8 mouse cellular contexts compared by ENCODE assay signal in the genomic region with DNA sequence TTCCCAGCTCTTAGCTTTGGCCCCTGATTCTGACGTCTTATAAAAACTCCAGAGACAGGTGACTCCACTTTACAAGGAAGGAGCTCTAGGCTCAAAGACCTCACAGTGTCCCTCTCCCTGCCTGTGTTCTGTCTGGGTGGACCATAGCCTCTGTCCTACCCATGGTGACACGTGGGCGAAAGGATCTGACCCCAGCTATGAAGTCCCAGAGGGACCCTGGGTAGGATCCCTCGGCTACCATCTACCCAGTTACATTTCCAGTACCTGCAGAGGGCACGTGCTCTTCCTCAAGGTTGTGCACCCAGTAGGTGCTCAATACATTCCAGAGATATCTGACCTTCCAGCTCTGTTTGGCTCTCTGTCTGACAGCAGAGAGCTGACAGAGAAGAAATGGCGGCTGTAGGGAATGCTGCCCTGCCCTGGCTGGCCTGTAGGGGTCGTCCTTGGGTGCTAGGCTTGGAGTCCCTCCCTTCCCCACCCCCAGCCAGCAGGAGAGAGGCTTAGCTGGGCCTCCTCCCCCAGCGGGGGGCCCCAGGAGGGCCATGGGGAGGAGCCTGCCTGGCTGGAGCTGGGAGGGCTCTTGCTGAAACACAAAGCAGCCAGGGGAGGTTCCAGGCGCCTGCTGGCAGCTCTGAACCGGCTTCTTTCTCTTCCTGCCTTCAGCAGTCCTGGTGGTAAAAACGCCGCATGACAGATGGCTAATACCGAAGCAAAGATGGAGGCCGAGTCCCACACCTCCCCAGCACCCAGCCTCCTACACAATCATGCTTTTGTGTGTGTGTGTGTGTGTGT. TPM values are rescaled to one million over a fixed set of nuclear protein-coding genes. Genes with fewer than 3 reads are reported as not detected.
A peak's percentile ranks its signal among the peaks of the same experiment; 100 is the strongest.
DNase-seq lines count a peak whose midpoint lies in the region; ATAC-seq lines count a peak whose summit lies in the region.

No protein-coding gene starts in this region.

- no peak overlapping the region for H3K9ac ChIP-seq in intestine, embryonic 14.5 days (ENCODE audit: low read length)

- 20% methylated on average over 14 of the region's 14 CpGs for WGBS in intestine, embryonic 14.5 days
- WGBS in midbrain, embryonic 10.5 days, result 19% methylated on average over 14 of the region's 14 CpGs

- no peaks in the 10 kb centered on the region for H3K9me3 ChIP-seq in intestine, embryonic 14.5 days (ENCODE audit: control insufficient read depth, low read length)
- no peaks in the 10 kb centered on the region for H3K9me3 ChIP-seq in midbrain, embryonic 10.5 days (replicated peaks)

- intact Hi-C loops in left cerebral cortex, postnatal 25 days (cut with DNase I), result no loop called here

- H3K4me3 ChIP-seq in intestine, embryonic 14.5 days (ENCODE audit: low read depth, low read length), result peak overlapping the region; percentile 11; the same call in 1 of the 2 replicates
- peak overlapping the region; percentile 35 for H3K4me3 ChIP-seq in midbrain, embryonic 10.5 days

- H3K4me2 ChIP-seq in intestine, embryonic 14.5 days (ENCODE audit: low read length), result peak overlapping the region; percentile 45

- peak overlapping the region; percentile 71 for H3K27ac ChIP-seq in intestine, embryonic 14.5 days (ENCODE audit: low read depth)
- peak overlapping the region; percentile 86 for H3K27ac ChIP-seq in midbrain, embryonic 10.5 days (replicated peaks)

- peaks cover 14% of the 10 kb centered on the region for H3K4me1 ChIP-seq in intestine, embryonic 14.5 days (replicated peaks; ENCODE audit: control insufficient read depth, insufficient read depth, low read length)
- H3K4me1 ChIP-seq in midbrain, embryonic 10.5 days, result peaks cover 55% of the 10 kb centered on the region

- H3K27me3 ChIP-seq in intestine, embryonic 14.5 days (replicated peaks; ENCODE audit: control insufficient read depth, insufficient read depth, low read length), result no peaks in the 10 kb centered on the region
- peaks cover 32% of the 10 kb centered on the region for H3K27me3 ChIP-seq in midbrain, embryonic 10.5 days (ENCODE audit: low read depth, poor library complexity, severe bottlenecking)

- H3K36me3 ChIP-seq in intestine, embryonic 14.5 days (ENCODE audit: control insufficient read depth, insufficient read depth, low read length), result no peaks in the 10 kb centered on the region
- no peaks in the 10 kb centered on the region for H3K36me3 ChIP-seq in midbrain, embryonic 10.5 days

- DNase-seq in adipocyte (ENCODE audit: low spot score), result peak; percentile 31
- peak; percentile 98 for DNase-seq in embryo, embryonic 11 days
- DNase-seq in gastrocnemius, postnatal 25 days, result peak; percentile 84
- DNase-seq in intestine, embryonic 14.5 days (ENCODE audit: low spot score), result peak; percentile 97
- peak; percentile 43 to 62 for DNase-seq in left cerebral cortex, postnatal 25 days (ENCODE audit: low spot score in 2 of 2)
- peak; percentile 95 for DNase-seq in midbrain, embryonic 10.5 days (ENCODE audit: low spot score)
- DNase-seq in right cerebral cortex, postnatal 36 days (ENCODE audit: low spot score in 2 of 2), result peak; percentile 32
- DNase-seq in yolk sac, embryonic 10.5 days (ENCODE audit: low spot score), result peak; percentile 98

- ATAC-seq in intestine, embryonic 14.5 days (replicated peaks; ENCODE audit: low FRiP score, low TSS enrichment, low read depth), result peak; percentile 92

RNA-seq across cellular contexts. Expression of gene Adnp, which starts 52.6 kb away (rescaled TPM):
- 10 to 100 TPM; 15.2 to 16.7 TPM for total RNA-seq in gastrocnemius, postnatal 25 days (2021)
- polyA plus RNA-seq in intestine, embryonic 14.5 days (2014; fragmentation: Nextera tagmentation; extraction: Ambion mirVana), result 3.1 and 3.2 TPM in 2 replicates
- total RNA-seq in left cerebral cortex, postnatal 25 days (2021), result 10 to 100 TPM; 79.6 to 83.3 TPM
- polyA plus RNA-seq in midbrain, embryonic 10.5 days (2016; fragmentation: Nextera tagmentation; extraction: Ambion mirVana), result 1.7 and 2.5 TPM in 2 replicates

Comparison
In these comparisons a context has a peak if more than half of its experiments do, and no peak if none do; other contexts are left out.
1. Peak in every context shown above with its lines: DNase-seq, ATAC-seq, H3K4me3 ChIP-seq and H3K27ac ChIP-seq.
2. DNase-seq: peak in every context shown above with its lines; median percentile 98 in embryo, embryonic 11 days; 98 in yolk sac, embryonic 10.5 days; 97 in intestine, embryonic 14.5 days; 95 in midbrain, embryonic 10.5 days; 84 in gastrocnemius, postnatal 25 days; 52 in left cerebral cortex, postnatal 25 days; 32 in right cerebral cortex, postnatal 36 days; 31 in adipocyte.
3. RNA of gene Adnp, which starts 52.6 kb away (total RNA-seq): 79.6 to 83.3 TPM in left cerebral cortex, postnatal 25 days; 15.2 to 16.7 TPM in gastrocnemius, postnatal 25 days; every median in the first group is over 4 times any median in the second.